Comparison of ENCODE assay signal across 12 mouse cellular contexts in genomic region chr19:8930771-8931170, GRCm38 (mm10). TPM values are rescaled to one million over a fixed set of nuclear protein-coding genes. Genes with fewer than 3 reads are reported as not detected.
DNase-seq lines count a peak whose midpoint lies in the region; ATAC-seq and TF ChIP-seq lines count a peak whose summit lies in the region.
"Had no signal": no experiment of that assay in that cellular context is flagged by ENCODE, and none has a peak within 500 bp of the region (broad histone marks: within the 10 kb centered on the region; RNA-seq: fewer than 3 reads in every experiment).

No protein-coding gene starts in this region.

- H3K9me3 ChIP-seq in kidney, embryonic 14.5 days (ENCODE audit: control insufficient read depth, low read length) = no peaks in the 10 kb centered on the region
- no peaks in the 10 kb centered on the region for H3K9me3 ChIP-seq in G1E (replicated peaks)
- no peaks in the 10 kb centered on the region for H3K9me3 ChIP-seq in embryonic facial prominence, embryonic 12.5 days
- no peaks in the 10 kb centered on the region for H3K9me3 ChIP-seq in liver, embryonic 12.5 days (replicated peaks)

- no peak for DNase-seq in kidney, postnatal 14 days
- DNase-seq in G1E (ENCODE audit: low spot score) = no peak
- DNase-seq in adrenal gland, adult 8-10 months = no peak
- DNase-seq in cerebellum, adult 11 months = no peak
- DNase-seq: kidney, adult 9 months; left cerebral cortex, postnatal 4 days; retina, postnatal 1 day; thymus, adult 18-20 months had no signal

- H3K36me3 ChIP-seq in kidney, embryonic 14.5 days (ENCODE audit: control insufficient read depth, insufficient read depth, low read length) = peaks cover 52% of the 10 kb centered on the region
- H3K36me3 ChIP-seq in G1E (replicated peaks) = peaks cover 80% of the 10 kb centered on the region
- peaks cover 36% of the 10 kb centered on the region for H3K36me3 ChIP-seq in embryonic facial prominence, embryonic 12.5 days
- peaks cover 61% of the 10 kb centered on the region for H3K36me3 ChIP-seq in liver, embryonic 12.5 days

- H3K27ac ChIP-seq in kidney, embryonic 14.5 days (ENCODE audit: low read depth, low read length) = no peak overlapping the region
- H3K27ac ChIP-seq in embryonic facial prominence, embryonic 12.5 days = no peak overlapping the region
- no peak overlapping the region for H3K27ac ChIP-seq in liver, embryonic 12.5 days

- TF ChIP-seq CTCF in G1E (IDR thresholded peaks at IDR 0.05; ENCODE audit: low read depth, low read length) = no peak

- peak overlapping the region; percentile 81; the same call in 1 of the 2 replicates for H3K9ac ChIP-seq in kidney, embryonic 14.5 days (ENCODE audit: low read depth, low read length)
- peak overlapping the region; percentile 88 for H3K9ac ChIP-seq in embryonic facial prominence, embryonic 12.5 days
- H3K9ac ChIP-seq in liver, embryonic 12.5 days = peak overlapping the region; percentile 83

- peak overlapping the region; percentile 83 for H3K4me2 ChIP-seq in kidney, embryonic 14.5 days (replicated peaks; ENCODE audit: low read depth, low read length)
- peak overlapping the region; percentile 81 for H3K4me2 ChIP-seq in embryonic facial prominence, embryonic 12.5 days (replicated peaks)
- peak overlapping the region; percentile 96 for H3K4me2 ChIP-seq in liver, embryonic 12.5 days

- ATAC-seq in kidney, embryonic 14.5 days (ENCODE audit: low FRiP score, low TSS enrichment) = no peak
- ATAC-seq in G1E (ENCODE audit: extremely low read depth, insufficient number of reproducible peaks, low FRiP score, poor library complexity, severe bottlenecking) = no peak
- no peak for ATAC-seq in embryonic facial prominence, embryonic 12.5 days (ENCODE audit: insufficient number of reproducible peaks, insufficient read depth, low FRiP score, low TSS enrichment)
- no peak for ATAC-seq in liver, embryonic 12.5 days
- ATAC-seq in megakaryocyte progenitor cell, adult 5-6 weeks (replicated peaks; ENCODE audit: poor library complexity) = no peak

- 74% methylated on average over 7 of the region's 7 CpGs for WGBS in kidney, embryonic 14.5 days
- WGBS in embryonic facial prominence, embryonic 12.5 days = 83% methylated on average over 7 of the region's 7 CpGs
- 80% methylated on average over 7 of the region's 7 CpGs for WGBS in liver, embryonic 12.5 days (ENCODE audit: insufficient replicate concordance)

- peaks cover 16% of the 10 kb centered on the region for H3K4me1 ChIP-seq in kidney, embryonic 14.5 days (ENCODE audit: control insufficient read depth, insufficient read depth, low read length)
- peaks cover 80% of the 10 kb centered on the region for H3K4me1 ChIP-seq in G1E (ENCODE audit: insufficient read depth, low read depth, low read length)
- peaks cover 9% of the 10 kb centered on the region; the same call in 1 of the 2 replicates for H3K4me1 ChIP-seq in embryonic facial prominence, embryonic 12.5 days
- peaks cover 50% of the 10 kb centered on the region for H3K4me1 ChIP-seq in liver, embryonic 12.5 days

- peak overlapping the region; percentile 82 for H3K4me3 ChIP-seq in kidney, embryonic 14.5 days (ENCODE audit: low read length)
- H3K4me3 ChIP-seq in G1E (ENCODE audit: low read depth, low read length) = peak overlapping the region; percentile 90
- peak overlapping the region; percentile 70; the same call in 1 of the 2 replicates for H3K4me3 ChIP-seq in embryonic facial prominence, embryonic 12.5 days
- H3K4me3 ChIP-seq in liver, embryonic 12.5 days = peak overlapping the region; percentile 81

- H3K27me3 ChIP-seq in kidney, embryonic 14.5 days (ENCODE audit: control insufficient read depth, insufficient read depth, low read length) = no peaks in the 10 kb centered on the region
- H3K27me3 ChIP-seq in G1E (ENCODE audit: insufficient read depth, low read length) = no peaks in the 10 kb centered on the region
- H3K27me3 ChIP-seq in embryonic facial prominence, embryonic 12.5 days = no peaks in the 10 kb centered on the region
- H3K27me3 ChIP-seq in liver, embryonic 12.5 days (replicated peaks) = no peaks in the 10 kb centered on the region

RNA-seq across cellular contexts. Expression of gene Eml3, which starts 1.4 kb away (rescaled TPM):
- polyA plus RNA-seq in kidney, embryonic 14.5 days (2014; fragmentation: Nextera tagmentation; extraction: Ambion mirVana) = 17.6 and 18.7 TPM in 2 replicates
- total RNA-seq in G1E (2014; fragmentation: Nextera tagmentation) (24.7 and 26.3 TPM in 2 replicates), G1E (2017) (40.1 and 42.5 TPM in 2 replicates)
- 111 and 114 TPM in 2 replicates for polyA plus RNA-seq in G1E (2012)
- 29.0 and 29.7 TPM in 2 replicates for polyA plus RNA-seq in embryonic facial prominence, embryonic 12.5 days (2016; fragmentation: Nextera tagmentation; extraction: Ambion mirVana)
- polyA plus RNA-seq in liver, embryonic 12.5 days (2016; fragmentation: Nextera tagmentation; extraction: Ambion mirVana) = 21.3 and 23.0 TPM in 2 replicates
- total RNA-seq in adrenal gland, adult 8-10 months (2022) = 10 to 100 TPM; 57.9 to 87.6 (median 79.6) TPM
- total RNA-seq in megakaryocyte progenitor cell, adult 5-6 weeks (2015) = 12.0 and 14.9 TPM in 2 replicates
- 20.1 and 36.0 TPM in 2 replicates for total RNA-seq in megakaryocyte progenitor cell, adult 5-6 weeks (2017)

RNA-seq across cellular contexts. Expression of gene Rom1, which starts 1.6 kb away (rescaled TPM):
- 1.2 and 2.0 TPM in 2 replicates for polyA plus RNA-seq in kidney, embryonic 14.5 days (2014; fragmentation: Nextera tagmentation; extraction: Ambion mirVana)
- 1.1 TPM in 1 of 2 replicates, not detected in the other for total RNA-seq in G1E (2014; fragmentation: Nextera tagmentation)
- total RNA-seq in G1E (2017) = 5.4 and 6.0 TPM in 2 replicates
- polyA plus RNA-seq in G1E (2012) = 14.2 and 16.0 TPM in 2 replicates
- 2.7 and 3.0 TPM in 2 replicates for polyA plus RNA-seq in embryonic facial prominence, embryonic 12.5 days (2016; fragmentation: Nextera tagmentation; extraction: Ambion mirVana)
- polyA plus RNA-seq in liver, embryonic 12.5 days (2016; fragmentation: Nextera tagmentation; extraction: Ambion mirVana) = 3.0 and 3.4 TPM in 2 replicates
- total RNA-seq in adrenal gland, adult 8-10 months (2022) = 10 to 100 TPM; 51.9 to 73.5 (median 54.9) TPM
- total RNA-seq in megakaryocyte progenitor cell, adult 5-6 weeks (2015) = 0.59 and 1.5 TPM in 2 replicates
- 0.54 and 0.88 TPM in 2 replicates for total RNA-seq in megakaryocyte progenitor cell, adult 5-6 weeks (2017)

RNA-seq across cellular contexts. Expression of gene B3gat3, which starts 10.6 kb away (rescaled TPM):
- 33.5 and 38.8 TPM in 2 replicates for polyA plus RNA-seq in kidney, embryonic 14.5 days (2014; fragmentation: Nextera tagmentation; extraction: Ambion mirVana)
- total RNA-seq in G1E (2014; fragmentation: Nextera tagmentation) = 70.3 and 75.7 TPM in 2 replicates
- 38.8 and 47.0 TPM in 2 replicates for total RNA-seq in G1E (2017)
- 156 and 180 TPM in 2 replicates for polyA plus RNA-seq in G1E (2012)
- 54.6 and 58.5 TPM in 2 replicates for polyA plus RNA-seq in embryonic facial prominence, embryonic 12.5 days (2016; fragmentation: Nextera tagmentation; extraction: Ambion mirVana)
- 28.4 and 31.7 TPM in 2 replicates for polyA plus RNA-seq in liver, embryonic 12.5 days (2016; fragmentation: Nextera tagmentation; extraction: Ambion mirVana)
- total RNA-seq in adrenal gland, adult 8-10 months (2022) = 10 to 100 TPM; 61.3 to 72.9 (median 70.0) TPM
- total RNA-seq in megakaryocyte progenitor cell, adult 5-6 weeks (2015) = 12.7 and 17.2 TPM in 2 replicates
- total RNA-seq in megakaryocyte progenitor cell, adult 5-6 weeks (2017) = 20.5 and 21.6 TPM in 2 replicates

RNA-seq across cellular contexts. Expression of gene Mta2, which starts 10.9 kb away (rescaled TPM):
- 45.3 and 67.2 TPM in 2 replicates for polyA plus RNA-seq in kidney, embryonic 14.5 days (2014; fragmentation: Nextera tagmentation; extraction: Ambion mirVana)
- total RNA-seq in G1E (2014; fragmentation: Nextera tagmentation) = 183 and 186 TPM in 2 replicates
- total RNA-seq in G1E (2017) = 166 and 177 TPM in 2 replicates
- polyA plus RNA-seq in G1E (2012) = 67.7 and 76.9 TPM in 2 replicates
- polyA plus RNA-seq in embryonic facial prominence, embryonic 12.5 days (2016; fragmentation: Nextera tagmentation; extraction: Ambion mirVana) = 202 and 211 TPM in 2 replicates
- polyA plus RNA-seq in liver, embryonic 12.5 days (2016; fragmentation: Nextera tagmentation; extraction: Ambion mirVana) = 138 and 140 TPM in 2 replicates
- 100 to 1,000 TPM in 2 of 4 experiments, 10 to 100 TPM in 2; 83.4 to 133 (median 102) TPM for total RNA-seq in adrenal gland, adult 8-10 months (2022)
- 57.9 and 63.7 TPM in 2 replicates for total RNA-seq in megakaryocyte progenitor cell, adult 5-6 weeks (2015)
- total RNA-seq in megakaryocyte progenitor cell, adult 5-6 weeks (2017) = 124 and 138 TPM in 2 replicates

RNA-seq across cellular contexts. Expression of gene Tut1, which starts 22.9 kb away (rescaled TPM):
- polyA plus RNA-seq in kidney, embryonic 14.5 days (2014; fragmentation: Nextera tagmentation; extraction: Ambion mirVana) = 25.1 and 31.7 TPM in 2 replicates
- total RNA-seq in G1E (2014; fragmentation: Nextera tagmentation) (17.8 and 25.6 TPM in 2 replicates), G1E (2017) (32.3 and 37.3 TPM in 2 replicates)
- 60.9 and 74.1 TPM in 2 replicates for polyA plus RNA-seq in G1E (2012)
- 35.6 and 38.1 TPM in 2 replicates for polyA plus RNA-seq in embryonic facial prominence, embryonic 12.5 days (2016; fragmentation: Nextera tagmentation; extraction: Ambion mirVana)
- 26.0 and 27.7 TPM in 2 replicates for polyA plus RNA-seq in liver, embryonic 12.5 days (2016; fragmentation: Nextera tagmentation; extraction: Ambion mirVana)
- 10 to 100 TPM; 22.9 to 31.9 (median 26.8) TPM for total RNA-seq in adrenal gland, adult 8-10 months (2022)
- total RNA-seq in megakaryocyte progenitor cell, adult 5-6 weeks (2015) = 6.2 and 8.7 TPM in 2 replicates
- 19.9 and 23.8 TPM in 2 replicates for total RNA-seq in megakaryocyte progenitor cell, adult 5-6 weeks (2017)
